Mouse (Mus musculus): Measurements from ENCODE around the gene Kdm6b.
"Not testable (repeated sequence)": the region's sequence is repeated elsewhere in the genome, so short reads cannot be mapped to it uniquely, and the experiment has no call there.

Gene Kdm6b

GRCm38 (mm10) chr11:69405397-69406200 lies 7.9 kb downstream of the Kdm6b start:
- DNase-seq, result no peak

GRCm38 (mm10) chr11:69404595-69405396 lies 8.7 kb downstream of the Kdm6b start:
- DNase-seq, result no peak

- no peak for DNase-seq
Measured at GRCm38 (mm10) chr11:69403691-69404594, 9.5 kb downstream of the Kdm6b start.

GRCm38 (mm10) chr11:69401987-69402386 lies 11.5 kb downstream of the Kdm6b start:
- no peak for DNase-seq

GRCm38 (mm10) chr11:69401210-69401637 lies 12.3 kb downstream of the Kdm6b start:
- peak; percentile 94 for DNase-seq

GRCm38 (mm10) chr11:69400083-69400850 lies 13.2 kb downstream of the Kdm6b start:
- no peak for DNase-seq

GRCm38 (mm10) chr11:69399201-69400082 lies 14.0 kb downstream of the Kdm6b start:
- DNase-seq, result peak; percentile 37

GRCm38 (mm10) chr11:69398486-69399200 lies 14.8 kb downstream of the Kdm6b start:
- DNase-seq, result no peak

- peak; percentile 35 for DNase-seq
Measured at GRCm38 (mm10) chr11:69398059-69398458, 15.4 kb downstream of the Kdm6b start, which contains the start of gene Tmem88. Gene Tmem88, minus strand, starts transcription at chr11:69398234.

GRCm38 (mm10) chr11:69397581-69398057 lies 15.9 kb downstream of the Kdm6b start:
- no peak for DNase-seq

GRCm38 (mm10) chr11:69396772-69397171 lies 16.7 kb downstream of the Kdm6b start:
- no peak for DNase-seq

GRCm38 (mm10) chr11:69395634-69396373 lies 17.7 kb downstream of the Kdm6b start:
- peak; percentile 100 for DNase-seq

- DNase-seq, result peak; percentile 96
Measured at GRCm38 (mm10) chr11:69395235-69395633, 18.2 kb downstream of the Kdm6b start, which contains the start of the genes Naa38 and Cyb5d1. Gene Naa38, plus strand, starts transcription at chr11:69395487. Gene Cyb5d1, minus strand, starts transcription at chr11:69395631.

GRCm38 (mm10) chr11:69394591-69395167 lies 18.8 kb downstream of the Kdm6b start:
- DNase-seq, result not testable (repeated sequence)

- peak; percentile 88 for DNase-seq
Measured at GRCm38 (mm10) chr11:69390400-69391034, 23.0 kb downstream of the Kdm6b start.

GRCm38 (mm10) chr11:69389531-69390399 lies 23.7 kb downstream of the Kdm6b start:
- no peak for DNase-seq

- DNase-seq, result no peak
Measured at GRCm38 (mm10) chr11:69388680-69389079, 24.8 kb downstream of the Kdm6b start.

Data from retina, postnatal 1 day (tissue).